Mouse (Mus musculus) layer of hippocampus, adult 2 months (tissue): ENCODE results near the gene Abi3. TPM values are rescaled to one million over a fixed set of nuclear protein-coding genes. Genes with fewer than 3 reads are reported as not detected.

Experiments used
- DNase-seq, 2 experiments: peaks; one replicate each; pipeline ENCODE4 v3.0.0; 2022; ENCODE audit warnings: low spot score in 2 of 2
- H3K27ac ChIP-seq: fragments of 200-600 bp; 2 replicates; pipeline ENCODE4 v1.8.1; 2022
- H3K4me3 ChIP-seq: fragments of 200-600 bp; 2 replicates; pipeline ENCODE4 v1.8.1; 2022; ENCODE audit warnings: mild to moderate bottlenecking
- CTCF ChIP-seq: fragments of 200-600 bp; conservative IDR thresholded peaks from 2 replicates; pipeline ENCODE4 v1.8.1; 2022; ENCODE audit warnings: antibody characterized with exemption, mild to moderate bottlenecking, moderate library complexity
- total RNA-seq, 2 experiments: library from RNA; stranded (reverse); gene quantifications; 2 replicates each; pipeline ENCODE4 v1.2.3; 2021

Gene Abi3
- total RNA-seq, 2 experiments from 2014 or later, result 3.3 to 6.8 TPM

DNA sequence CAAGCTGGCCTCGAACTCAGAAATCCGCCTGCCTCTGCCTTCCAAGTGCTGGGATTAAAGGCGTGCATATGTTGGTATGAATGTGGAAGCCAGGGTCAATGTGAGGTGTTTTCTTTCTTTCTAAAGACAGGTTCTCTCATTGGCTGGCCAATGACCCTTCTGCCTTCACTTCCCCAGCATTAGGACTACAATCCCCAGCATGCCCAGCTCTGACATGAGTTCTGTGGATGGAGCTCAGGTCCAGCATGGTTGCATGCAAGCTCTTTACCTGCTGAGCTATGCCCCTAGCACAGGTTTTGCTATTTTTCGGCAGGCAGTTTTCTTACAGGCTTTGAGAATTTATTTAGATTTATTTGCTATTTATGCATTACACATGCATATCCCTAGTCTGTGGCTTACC is 15.0 kb upstream of the Abi3 start:
- Histone ChIP-seq H3K27ac (no peak overlapping the region; the same call in 1 of the 2 replicates), H3K4me3 (no peak overlapping the region)
- no peak for DNase-seq
- no peak for TF ChIP-seq CTCF

DNA sequence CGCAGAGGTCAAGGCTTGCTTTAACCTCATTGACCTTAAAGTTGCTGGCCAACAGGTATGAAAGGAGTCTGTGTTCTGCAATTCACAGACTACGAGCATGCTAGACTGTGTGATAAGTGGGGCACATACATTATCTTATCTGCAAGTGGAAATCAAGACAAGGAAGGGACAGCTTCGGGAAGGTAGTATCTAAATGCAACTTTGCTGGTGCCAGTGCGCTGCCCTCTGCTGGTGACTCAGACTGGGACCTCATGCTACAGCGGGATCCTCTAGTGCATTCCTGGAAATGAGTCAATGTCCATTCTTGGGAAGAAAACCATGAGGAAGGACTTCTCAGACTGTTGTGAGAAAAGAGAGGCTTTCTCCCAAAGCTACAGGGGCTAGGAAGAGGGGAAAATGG is 11.4 kb upstream of the Abi3 start:
- DNase-seq, result peak in 1 of 2 experiments; percentile 39
- no peak overlapping the region for H3K4me3 ChIP-seq

DNA sequence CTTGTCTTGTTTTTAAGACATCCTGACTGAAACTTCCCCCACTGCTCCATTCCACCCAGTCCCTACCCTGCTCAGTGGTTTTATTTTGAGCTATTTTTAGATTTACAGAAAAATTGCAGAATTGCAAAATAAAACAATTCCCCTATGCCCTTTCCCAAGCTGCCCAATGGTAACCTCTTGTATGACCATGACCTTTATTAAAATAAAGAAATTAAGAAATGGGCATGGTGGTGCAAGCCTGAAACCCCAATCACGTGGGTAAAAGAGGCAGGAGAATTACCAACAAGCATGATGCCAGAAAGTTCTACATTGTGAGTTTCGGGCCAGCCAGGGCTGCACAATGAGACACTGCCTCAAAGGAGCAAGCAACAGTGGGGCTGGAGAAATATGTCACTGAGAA is 8.6 kb upstream of the Abi3 start:
- DNase-seq, result no peak
- no peak for TF ChIP-seq CTCF

More for the DNA sequence above, 11.4 kb upstream of the Abi3 start:
- TF ChIP-seq CTCF, result peak; percentile 88
- no peak overlapping the region for H3K27ac ChIP-seq

DNA sequence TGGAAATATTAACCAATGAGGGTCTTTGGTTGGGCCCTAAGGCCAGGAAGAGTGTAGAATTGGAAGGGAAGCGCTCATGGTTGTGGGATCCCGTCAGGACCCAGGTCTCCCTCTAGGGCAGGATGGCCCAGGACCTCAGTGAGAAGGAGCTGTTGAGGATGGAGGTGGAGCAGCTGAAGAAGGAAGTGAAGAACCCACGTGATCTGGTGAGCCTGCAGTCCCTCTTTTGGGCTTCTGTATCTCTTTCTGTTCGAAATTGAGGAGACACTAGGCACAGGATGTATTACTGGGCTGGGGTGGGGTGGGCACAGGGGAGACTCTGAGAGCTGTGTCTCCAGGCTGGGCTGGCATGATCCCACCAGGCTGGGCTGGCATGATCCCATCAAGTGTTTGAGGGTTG is 2.7 kb upstream of the Abi3 start:
- no peak for TF ChIP-seq CTCF

More for the DNA sequence above, 8.6 kb upstream of the Abi3 start:
- no peak overlapping the region for H3K27ac ChIP-seq
- H3K4me3 ChIP-seq, result no peak overlapping the region

DNA sequence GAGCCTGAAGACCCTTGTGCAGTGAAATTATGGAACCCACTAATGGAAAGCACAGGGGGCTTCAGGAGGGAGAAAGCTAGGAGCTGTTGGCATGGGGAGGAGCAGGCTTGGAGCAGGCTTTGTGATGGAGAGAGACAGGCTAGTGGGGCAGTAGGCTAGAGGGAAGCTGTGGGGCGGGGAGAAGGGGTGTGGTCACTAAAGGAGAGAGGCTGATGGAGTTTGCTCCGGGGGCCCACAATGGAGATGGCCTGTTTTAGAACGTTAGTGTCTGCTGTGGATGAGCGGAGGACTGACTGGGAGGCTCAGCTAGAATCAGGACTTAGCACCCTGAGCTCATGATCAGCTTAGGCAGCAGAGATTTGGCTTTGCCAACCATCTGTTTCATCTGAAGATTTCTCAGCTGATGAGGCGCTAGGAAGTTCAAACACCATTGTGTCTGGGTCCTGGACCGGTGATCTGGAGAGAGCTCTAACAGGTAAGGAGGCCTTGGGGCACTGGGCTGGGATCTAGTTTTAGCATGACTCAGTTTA is 1.2 kb upstream of the Abi3 start:
- Histone ChIP-seq H3K4me3 (no peak overlapping the region), H3K27ac (no peak overlapping the region)
- TF ChIP-seq CTCF, result no peak
- DNase-seq, result no peak

More for the DNA sequence above, 2.7 kb upstream of the Abi3 start:
- Histone ChIP-seq H3K27ac (no peak overlapping the region), H3K4me3 (no peak overlapping the region)
- no peak for DNase-seq

DNA sequence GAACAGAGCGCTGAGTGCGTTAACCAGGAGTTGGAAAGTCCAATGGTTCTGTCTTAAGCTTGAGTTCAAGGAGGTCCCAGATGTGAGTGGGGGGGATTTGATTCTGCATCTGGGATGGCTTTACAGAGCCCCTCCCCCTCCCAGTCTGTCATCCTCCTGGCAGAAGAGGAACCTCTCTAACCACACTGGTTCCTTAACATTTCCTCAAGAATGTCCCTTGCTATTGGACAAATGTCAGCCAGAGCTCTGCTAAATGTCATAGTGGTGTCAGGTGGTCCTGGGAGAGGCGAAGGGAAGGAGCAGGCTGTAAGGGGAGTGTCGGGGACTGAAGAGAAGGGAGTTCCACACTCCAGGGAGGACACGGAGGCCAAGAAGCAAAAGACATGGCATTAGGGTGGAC is 677 bp upstream of the Abi3 start:
- Histone ChIP-seq H3K27ac (no peak overlapping the region), H3K4me3 (no peak overlapping the region; the same call in 1 of the 2 replicates)
- no peak for TF ChIP-seq CTCF
- DNase-seq, result no peak

DNA sequence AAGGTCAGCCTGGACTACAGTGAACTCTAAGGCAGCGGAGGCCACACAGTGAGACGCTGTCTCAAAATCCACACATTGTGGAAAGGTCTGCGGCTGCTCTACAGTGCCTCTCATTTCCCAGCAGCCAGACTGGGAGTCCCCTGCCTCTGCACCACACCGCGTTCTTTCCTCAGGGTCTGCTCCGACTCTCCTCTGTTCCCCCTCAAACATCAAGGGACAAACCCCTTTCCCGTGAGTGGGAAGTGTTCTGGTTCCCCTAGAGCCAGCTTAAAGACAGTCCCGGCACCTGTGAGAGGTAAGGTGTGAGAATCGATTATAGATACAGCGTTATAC is 812 bp downstream of the Abi3 start:
- peak overlapping the region; percentile 21; the same call in 1 of the 2 replicates for H3K4me3 ChIP-seq
- no peak for TF ChIP-seq CTCF
- no peak for DNase-seq
- peak overlapping the region; percentile 23; the same call in 1 of the 2 replicates for H3K27ac ChIP-seq

DNA sequence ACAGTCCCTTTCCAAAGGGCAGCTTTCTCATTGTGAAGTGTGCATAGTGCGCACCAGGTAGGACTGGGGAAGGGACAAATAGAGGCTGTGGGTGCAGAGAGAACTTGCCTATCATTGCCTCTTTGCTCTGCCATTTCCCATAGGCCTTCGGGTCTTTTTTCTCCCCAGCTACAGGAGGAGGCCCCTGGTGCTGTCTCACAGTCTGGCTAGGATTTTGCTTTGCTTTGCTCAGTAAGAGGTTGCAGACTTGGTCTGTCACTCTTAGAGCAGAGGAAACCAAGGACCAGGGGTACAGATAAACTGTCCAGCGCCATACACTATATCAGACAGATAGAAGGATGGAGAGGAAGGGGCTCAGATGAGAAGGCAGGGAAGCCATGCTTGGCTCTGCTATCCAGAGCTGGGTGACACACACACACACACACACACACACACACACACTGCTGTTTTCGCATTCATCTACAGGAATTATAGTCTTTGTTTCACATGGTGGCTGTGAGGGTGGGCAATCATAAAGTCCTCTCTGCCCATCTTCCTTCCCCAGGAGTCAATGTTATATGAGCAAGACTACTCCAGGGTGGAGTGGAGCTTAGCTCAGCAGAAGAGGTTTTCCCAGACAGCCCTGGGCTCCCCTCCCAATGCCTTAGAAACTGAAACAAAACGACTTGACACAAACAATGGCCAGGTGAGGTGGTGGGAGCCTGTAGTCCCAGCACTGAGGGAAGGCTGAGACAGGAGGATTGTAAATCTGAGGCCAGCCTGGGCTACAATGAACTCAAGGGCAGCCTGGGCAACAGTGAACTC is 1.4 kb downstream of the Abi3 start:
- Histone ChIP-seq H3K27ac (0 out of 2 replicates have a peak overlapping the region, but pooled peaks have one; percentile 23), H3K4me3 (peak overlapping the region; percentile 21; the same call in 1 of the 2 replicates)
- no peak for DNase-seq
- no peak for TF ChIP-seq CTCF

DNA sequence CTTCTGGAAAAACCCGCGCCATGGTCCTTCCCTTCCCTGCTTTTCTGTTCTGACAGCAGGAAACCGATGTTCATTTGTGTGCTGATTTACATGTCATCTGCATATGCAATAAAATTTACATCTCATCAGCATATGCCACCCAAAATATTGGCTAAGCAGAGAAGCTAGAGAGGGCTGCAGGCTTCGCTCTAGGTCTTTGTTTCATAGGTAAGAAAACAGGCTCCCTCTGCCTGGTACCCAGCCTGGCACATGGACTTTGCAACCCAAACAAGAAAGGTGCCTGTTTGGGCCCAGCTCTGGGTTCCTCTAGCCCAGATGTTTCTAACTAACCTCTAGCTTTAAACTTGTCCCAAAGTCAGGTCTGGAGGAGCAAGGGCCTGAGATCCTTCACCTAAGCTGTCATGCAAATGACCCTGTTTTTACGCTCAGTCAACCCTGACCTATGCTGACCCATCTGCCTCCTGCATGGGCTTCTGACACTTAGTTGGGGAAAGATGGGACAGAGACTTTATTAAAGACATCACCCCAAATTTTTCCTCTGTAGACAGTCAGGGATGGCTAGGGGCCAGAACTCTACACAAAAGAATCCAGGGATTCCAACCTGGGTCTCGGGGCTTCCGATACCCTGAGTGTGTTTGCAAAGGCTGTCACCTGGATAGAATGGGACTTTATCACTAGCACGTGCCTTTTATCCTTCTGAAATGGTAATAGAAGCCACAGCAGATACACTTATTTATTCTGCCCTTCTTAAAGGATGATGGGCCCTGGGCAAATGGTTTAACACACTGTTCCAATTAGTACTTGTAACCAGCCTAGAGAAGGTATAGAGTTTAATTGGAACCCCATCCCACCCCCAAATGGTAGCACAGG is 3.0 kb downstream of the Abi3 start:
- TF ChIP-seq CTCF, result no peak
- Histone ChIP-seq H3K4me3 (no peak overlapping the region), H3K27ac (peak overlapping the region; percentile 39; the same call in 1 of the 2 replicates)
- DNase-seq, result no peak

DNA sequence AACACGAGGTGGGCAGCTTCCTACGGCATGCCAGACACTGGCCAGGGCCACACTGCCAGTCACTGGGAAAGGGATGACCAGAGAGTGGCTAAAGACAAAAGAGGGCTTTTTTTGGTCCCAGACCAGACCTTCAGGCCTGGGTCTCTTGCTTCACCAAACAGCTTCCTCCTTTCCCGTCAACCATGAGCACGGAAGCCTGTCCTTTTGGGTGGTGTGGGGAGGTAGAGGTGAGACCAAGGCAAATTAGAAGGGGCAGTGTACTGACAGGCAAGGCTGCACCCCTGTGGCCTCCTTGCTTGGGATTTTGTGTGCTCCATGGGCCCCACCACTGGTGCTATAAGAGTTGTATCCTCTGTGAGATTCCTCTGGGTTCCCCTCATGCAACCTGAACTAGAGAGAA is 3.7 kb downstream of the Abi3 start:
- no peak for DNase-seq
- TF ChIP-seq CTCF, result no peak
- peak overlapping the region; percentile 39; the same call in 1 of the 2 replicates for H3K27ac ChIP-seq
- H3K4me3 ChIP-seq, result no peak overlapping the region

DNA sequence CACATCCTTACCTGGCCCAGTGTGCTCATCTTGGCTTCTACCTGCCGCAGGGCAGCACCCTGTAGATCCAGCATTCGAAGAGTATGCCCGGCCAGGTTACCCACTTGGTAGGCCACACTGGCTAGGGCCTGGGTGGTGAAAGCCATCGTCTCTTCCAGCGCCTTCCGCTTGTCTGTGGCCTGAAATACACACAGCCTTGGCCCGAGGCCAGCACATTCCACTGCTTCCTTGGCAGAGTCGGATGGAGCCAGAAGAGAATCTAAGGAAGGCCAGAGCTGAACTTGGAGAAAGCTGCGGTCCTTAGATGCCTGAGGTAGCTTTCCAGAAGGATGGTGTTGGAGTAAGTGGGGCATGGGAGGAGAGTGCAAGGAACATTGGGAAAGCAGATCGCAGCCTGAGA is 5.2 kb downstream of the Abi3 start, which contains the start of gene Gngt2:
Gene Gngt2 (plus strand): TSS at position 158 of the 400 bp plus-strand sequence.
- no peak for TF ChIP-seq CTCF
- Histone ChIP-seq H3K4me3 (no peak within 1 kb of the TSS), H3K27ac (peak within 1 kb of the TSS; percentile 36; the same call in 1 of the 2 replicates)
- no peak for DNase-seq

DNA sequence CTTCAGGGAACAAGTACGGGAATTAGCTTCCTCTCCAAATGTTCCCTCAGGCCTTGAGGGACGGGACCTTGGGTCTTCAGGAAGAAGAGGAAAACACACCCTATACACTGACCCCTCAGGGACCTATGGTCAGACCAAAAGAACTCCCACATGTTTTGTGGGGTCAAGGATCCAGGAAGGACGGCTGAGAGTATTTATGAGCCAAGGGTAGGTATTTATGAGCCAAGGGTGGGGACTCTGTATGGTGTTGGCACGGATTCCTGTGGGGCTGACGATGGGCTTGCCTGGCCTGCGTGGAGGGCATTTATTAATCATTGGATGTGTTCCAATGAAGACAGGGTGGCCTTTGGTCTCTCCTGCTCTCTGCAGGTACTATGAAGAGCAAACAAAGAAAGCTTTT is 5.8 kb downstream of the Abi3 start:
- Histone ChIP-seq H3K27ac (peak overlapping the region; percentile 10; the same call in 1 of the 2 replicates), H3K4me3 (no peak overlapping the region)
- no peak for DNase-seq
- TF ChIP-seq CTCF, result no peak

DNA sequence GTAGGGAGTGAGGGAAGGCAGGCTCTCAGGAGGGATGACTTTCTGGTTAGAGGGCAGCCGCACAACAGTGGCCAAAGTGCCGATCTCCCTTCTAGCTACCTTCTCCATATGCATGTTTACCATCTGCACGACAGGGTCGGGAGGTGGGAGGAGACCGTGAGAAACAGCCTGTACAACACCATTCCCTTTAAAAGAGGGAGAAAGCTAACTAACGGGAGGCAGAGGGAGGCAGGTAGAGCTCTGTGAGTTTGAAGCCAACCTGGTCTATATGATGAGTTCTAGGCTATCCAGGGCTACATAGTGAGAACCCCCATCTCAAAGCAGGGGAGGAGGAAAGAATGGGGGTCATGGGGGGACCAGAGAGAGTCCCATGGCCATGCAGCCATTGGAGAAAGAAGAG is 6.4 kb downstream of the Abi3 start:
- no peak for TF ChIP-seq CTCF
- Histone ChIP-seq H3K4me3 (no peak overlapping the region), H3K27ac (no peak overlapping the region; the same call in 1 of the 2 replicates)
- DNase-seq, result no peak
